Mouse (Mus musculus): ENCODE results near the gene Atp2c2. TPM values are rescaled to one million over a fixed set of nuclear protein-coding genes. Genes with fewer than 3 reads are reported as not detected.

Gene Atp2c2
- polyA plus RNA-seq, 1 experiment from 2014 or later = 0.26 TPM

GRCm38 (mm10) chr8:119691989-119692388 is 7.8 kb upstream of the Atp2c2 start:
- Histone ChIP-seq H3K4me3 (ENCODE audit: low read length) (no peak overlapping the region), H3K4me2 (ENCODE audit: low read depth, low read length) (no peak overlapping the region), H3K9ac (ENCODE audit: low read length) (no peak overlapping the region), H3K9me3 (replicated peaks; ENCODE audit: control insufficient read depth, low read length) (no peaks in the 10 kb centered on the region), H3K4me1 (ENCODE audit: control insufficient read depth, insufficient read depth, low read length) (no peaks in the 10 kb centered on the region), H3K27ac (ENCODE audit: low read length) (no peak overlapping the region), H3K36me3 (ENCODE audit: control insufficient read depth, insufficient read depth) (no peaks in the 10 kb centered on the region), H3K27me3 (ENCODE audit: control insufficient read depth, insufficient read depth, low read length) (peaks cover 5% of the 10 kb centered on the region; the same call in 1 of the 2 replicates)
- WGBS = 82% methylated on average over 4 of the region's 4 CpGs
- ATAC-seq (replicated peaks; ENCODE audit: extremely low read depth, insufficient read depth, low FRiP score) = no peak

- H3K27ac ChIP-seq (ENCODE audit: low read length) = no peak overlapping the region
- no peaks in the 10 kb centered on the region for H3K9me3 ChIP-seq (replicated peaks; ENCODE audit: control insufficient read depth, low read length)
These were observed 5.1 kb upstream of the Atp2c2 start for GRCm38 (mm10) chr8:119694696-119695095.

GRCm38 (mm10) chr8:119697163-119697562 is 2.6 kb upstream of the Atp2c2 start:
- Histone ChIP-seq H3K4me3 (ENCODE audit: low read length) (no peak overlapping the region), H3K4me1 (ENCODE audit: control insufficient read depth, insufficient read depth, low read length) (no peaks in the 10 kb centered on the region), H3K36me3 (ENCODE audit: control insufficient read depth, insufficient read depth) (no peaks in the 10 kb centered on the region), H3K27ac (ENCODE audit: low read length) (no peak overlapping the region), H3K27me3 (ENCODE audit: control insufficient read depth, insufficient read depth, low read length) (peaks cover 48% of the 10 kb centered on the region), H3K9me3 (replicated peaks; ENCODE audit: control insufficient read depth, low read length) (no peaks in the 10 kb centered on the region), H3K4me2 (ENCODE audit: low read depth, low read length) (no peak overlapping the region), H3K9ac (ENCODE audit: low read length) (no peak overlapping the region)
- WGBS = 79% methylated on average over 2 of the region's 2 CpGs
- no peak for ATAC-seq (replicated peaks; ENCODE audit: extremely low read depth, insufficient read depth, low FRiP score)

More at GRCm38 (mm10) chr8:119694696-119695095, 5.1 kb upstream of the Atp2c2 start:
- no peak for ATAC-seq (replicated peaks; ENCODE audit: extremely low read depth, insufficient read depth, low FRiP score)
- H3K36me3 ChIP-seq (ENCODE audit: control insufficient read depth, insufficient read depth) = no peaks in the 10 kb centered on the region
- no peak overlapping the region for H3K4me3 ChIP-seq (ENCODE audit: low read length)
- no peak overlapping the region for H3K9ac ChIP-seq (ENCODE audit: low read length)
- peaks cover 29% of the 10 kb centered on the region for H3K27me3 ChIP-seq (ENCODE audit: control insufficient read depth, insufficient read depth, low read length)
- H3K4me1 ChIP-seq (ENCODE audit: control insufficient read depth, insufficient read depth, low read length) = no peaks in the 10 kb centered on the region
- H3K4me2 ChIP-seq (ENCODE audit: low read depth, low read length) = no peak overlapping the region
- 69% methylated on average over 7 of the region's 7 CpGs for WGBS

- Histone ChIP-seq H3K27me3 (ENCODE audit: control insufficient read depth, insufficient read depth, low read length) (peaks cover 47% of the 10 kb centered on the region), H3K4me1 (ENCODE audit: control insufficient read depth, insufficient read depth, low read length) (peaks cover 2% of the 10 kb centered on the region; the same call in 1 of the 2 replicates), H3K27ac (ENCODE audit: low read length) (no peak overlapping the region), H3K9me3 (replicated peaks; ENCODE audit: control insufficient read depth, low read length) (no peaks in the 10 kb centered on the region), H3K4me3 (ENCODE audit: low read length) (no peak overlapping the region), H3K36me3 (ENCODE audit: control insufficient read depth, insufficient read depth) (no peaks in the 10 kb centered on the region), H3K9ac (ENCODE audit: low read length) (no peak overlapping the region), H3K4me2 (ENCODE audit: low read depth, low read length) (peak overlapping the region; percentile 14; the same call in 1 of the 2 replicates)
- no peak for ATAC-seq (replicated peaks; ENCODE audit: extremely low read depth, insufficient read depth, low FRiP score)
- WGBS = 2% methylated on average over 12 of the region's 12 CpGs
These were observed 849 bp upstream of the Atp2c2 start for GRCm38 (mm10) chr8:119698960-119699359.

GRCm38 (mm10) chr8:119702965-119703364 is 3.2 kb downstream of the Atp2c2 start:
- no peak overlapping the region for H3K4me3 ChIP-seq (ENCODE audit: low read length)
- H3K9me3 ChIP-seq (replicated peaks; ENCODE audit: control insufficient read depth, low read length) = no peaks in the 10 kb centered on the region
- no peak overlapping the region for H3K9ac ChIP-seq (ENCODE audit: low read length)
- no peaks in the 10 kb centered on the region for H3K36me3 ChIP-seq (ENCODE audit: control insufficient read depth, insufficient read depth)
- 22% methylated on average over 7 of the region's 7 CpGs for WGBS
- no peak for ATAC-seq (replicated peaks; ENCODE audit: extremely low read depth, insufficient read depth, low FRiP score)
- no peak overlapping the region for H3K27ac ChIP-seq (ENCODE audit: low read length)
- H3K4me2 ChIP-seq (ENCODE audit: low read depth, low read length) = no peak overlapping the region
- peaks cover 36% of the 10 kb centered on the region for H3K27me3 ChIP-seq (ENCODE audit: control insufficient read depth, insufficient read depth, low read length)
- peaks cover 2% of the 10 kb centered on the region; the same call in 1 of the 2 replicates for H3K4me1 ChIP-seq (ENCODE audit: control insufficient read depth, insufficient read depth, low read length)

- ATAC-seq (replicated peaks; ENCODE audit: extremely low read depth, insufficient read depth, low FRiP score) = no peak
- Histone ChIP-seq H3K4me2 (ENCODE audit: low read depth, low read length) (no peak overlapping the region), H3K27me3 (ENCODE audit: control insufficient read depth, insufficient read depth, low read length) (peaks cover 6% of the 10 kb centered on the region), H3K27ac (ENCODE audit: low read length) (no peak overlapping the region), H3K4me3 (ENCODE audit: low read length) (no peak overlapping the region), H3K36me3 (ENCODE audit: control insufficient read depth, insufficient read depth) (no peaks in the 10 kb centered on the region), H3K9me3 (replicated peaks; ENCODE audit: control insufficient read depth, low read length) (no peaks in the 10 kb centered on the region), H3K4me1 (ENCODE audit: control insufficient read depth, insufficient read depth, low read length) (peaks cover 2% of the 10 kb centered on the region; the same call in 1 of the 2 replicates), H3K9ac (ENCODE audit: low read length) (no peak overlapping the region)
- WGBS = 87% methylated on average over 9 of the region's 9 CpGs
These were observed 7.3 kb downstream of the Atp2c2 start for GRCm38 (mm10) chr8:119707146-119707545.

- ATAC-seq (replicated peaks; ENCODE audit: extremely low read depth, insufficient read depth, low FRiP score) = no peak
- 84% methylated on average over 8 of the region's 8 CpGs for WGBS
- H3K27me3 ChIP-seq (ENCODE audit: control insufficient read depth, insufficient read depth, low read length) = peaks cover 4% of the 10 kb centered on the region; the same call in 1 of the 2 replicates
- no peak overlapping the region for H3K9ac ChIP-seq (ENCODE audit: low read length)
- H3K4me2 ChIP-seq (ENCODE audit: low read depth, low read length) = no peak overlapping the region
- no peaks in the 10 kb centered on the region; the same call in 1 of the 2 replicates for H3K4me1 ChIP-seq (ENCODE audit: control insufficient read depth, insufficient read depth, low read length)
- H3K27ac ChIP-seq (ENCODE audit: low read length) = no peak overlapping the region
- no peak overlapping the region for H3K4me3 ChIP-seq (ENCODE audit: low read length)
- no peaks in the 10 kb centered on the region for H3K9me3 ChIP-seq (replicated peaks; ENCODE audit: control insufficient read depth, low read length)
- H3K36me3 ChIP-seq (ENCODE audit: control insufficient read depth, insufficient read depth) = no peaks in the 10 kb centered on the region
These were observed 8.7 kb downstream of the Atp2c2 start for GRCm38 (mm10) chr8:119708471-119708870.

- WGBS = 58% methylated on average over 14 of the region's 14 CpGs
- no peaks in the 10 kb centered on the region; the same call in 1 of the 2 replicates for H3K4me1 ChIP-seq (ENCODE audit: control insufficient read depth, insufficient read depth, low read length)
- ATAC-seq (replicated peaks; ENCODE audit: extremely low read depth, insufficient read depth, low FRiP score) = no peak
- H3K27ac ChIP-seq (ENCODE audit: low read length) = no peak overlapping the region
- H3K9ac ChIP-seq (ENCODE audit: low read length) = no peak overlapping the region
- no peaks in the 10 kb centered on the region for H3K36me3 ChIP-seq (ENCODE audit: control insufficient read depth, insufficient read depth)
- peaks cover 4% of the 10 kb centered on the region; the same call in 1 of the 2 replicates for H3K27me3 ChIP-seq (ENCODE audit: control insufficient read depth, insufficient read depth, low read length)
- no peaks in the 10 kb centered on the region for H3K9me3 ChIP-seq (replicated peaks; ENCODE audit: control insufficient read depth, low read length)
- H3K4me2 ChIP-seq (ENCODE audit: low read depth, low read length) = no peak overlapping the region
- no peak overlapping the region for H3K4me3 ChIP-seq (ENCODE audit: low read length)
These were observed 9.3 kb downstream of the Atp2c2 start for GRCm38 (mm10) chr8:119708878-119709702.

- Histone ChIP-seq H3K9ac (ENCODE audit: low read length) (no peak overlapping the region), H3K4me2 (ENCODE audit: low read depth, low read length) (no peak overlapping the region), H3K9me3 (replicated peaks; ENCODE audit: control insufficient read depth, low read length) (no peaks in the 10 kb centered on the region), H3K27me3 (ENCODE audit: control insufficient read depth, insufficient read depth, low read length) (peaks cover 4% of the 10 kb centered on the region; the same call in 1 of the 2 replicates), H3K4me3 (ENCODE audit: low read length) (no peak overlapping the region), H3K27ac (ENCODE audit: low read length) (no peak overlapping the region), H3K36me3 (ENCODE audit: control insufficient read depth, insufficient read depth) (no peaks in the 10 kb centered on the region), H3K4me1 (ENCODE audit: control insufficient read depth, insufficient read depth, low read length) (no peaks in the 10 kb centered on the region; the same call in 1 of the 2 replicates)
- ATAC-seq (replicated peaks; ENCODE audit: extremely low read depth, insufficient read depth, low FRiP score) = no peak
- 74% methylated on average over 11 of the region's 11 CpGs for WGBS
These were observed 9.9 kb downstream of the Atp2c2 start for GRCm38 (mm10) chr8:119709703-119710093.

Data from heart, embryonic 16.5 days (tissue).